Mouse (Mus musculus) brain, embryonic 14.5 days (tissue): Measurements from ENCODE around the gene Tent5c. TPM values are rescaled to one million over a fixed set of nuclear protein-coding genes. Genes with fewer than 3 reads are reported as not detected.
"Not testable (repeated sequence)": the region's sequence is repeated elsewhere in the genome, so short reads cannot be mapped to it uniquely, and the experiment has no call there.

ENCODE experiments used
- DNase-seq: peaks from one replicate; pipeline ENCODE4 v3.0.0-alpha.2; 2011; ENCODE audit warnings: low read depth
- CTCF ChIP-seq: fragments of 200-500 bp; IDR thresholded peaks from 2 replicates; pipeline ENCODE4 v1.5.1; 2012; ENCODE audit warnings: inconsistent platforms, mild to moderate bottlenecking, moderate library complexity, borderline replicate concordance; ENCODE audit not compliant: insufficient read depth, insufficient read length; ENCODE audit errors: extremely low read depth
- POLR2A ChIP-seq: fragments of 200-500 bp; IDR thresholded peaks from 2 replicates; pipeline ENCODE4 v1.6.1; 2012; ENCODE audit warnings: mild to moderate bottlenecking, inconsistent platforms, borderline replicate concordance; ENCODE audit not compliant: poor library complexity, insufficient read depth, insufficient read length, severe bottlenecking; ENCODE audit errors: extremely low read depth
- polyA plus RNA-seq: library from polyadenylated mRNA; depleted of rRNA; stranded (reverse); fragments of >200 nt; gene quantifications from 2 replicates; pipeline ENCODE4 v1.2.3, GENCODE M21; 2012; rRNA removed

Gene Tent5c
- polyA plus RNA-seq, 1 experiment, result 2.4 TPM

DNA sequence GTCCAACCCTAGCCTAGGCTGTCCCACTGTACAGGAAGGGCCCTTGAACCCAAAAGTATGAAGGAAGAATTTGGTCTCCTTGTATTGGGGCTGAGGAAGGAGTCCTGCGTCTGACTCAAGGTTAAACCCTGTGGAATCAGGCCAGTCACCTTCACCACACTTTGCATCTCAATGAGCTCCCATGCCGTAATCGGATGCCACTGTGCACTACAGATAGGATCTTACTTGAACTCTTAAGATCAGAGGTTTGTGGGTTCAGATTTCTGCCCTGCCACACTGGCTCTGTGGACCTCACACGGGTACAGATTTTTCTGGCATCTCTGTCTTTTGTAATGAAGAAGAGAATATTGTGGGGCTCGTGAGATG lies 68.5 kb downstream of the Tent5c start:
- TF ChIP-seq POLR2A, result no peak
- TF ChIP-seq CTCF, result no peak
- DNase-seq, result no peak

DNA sequence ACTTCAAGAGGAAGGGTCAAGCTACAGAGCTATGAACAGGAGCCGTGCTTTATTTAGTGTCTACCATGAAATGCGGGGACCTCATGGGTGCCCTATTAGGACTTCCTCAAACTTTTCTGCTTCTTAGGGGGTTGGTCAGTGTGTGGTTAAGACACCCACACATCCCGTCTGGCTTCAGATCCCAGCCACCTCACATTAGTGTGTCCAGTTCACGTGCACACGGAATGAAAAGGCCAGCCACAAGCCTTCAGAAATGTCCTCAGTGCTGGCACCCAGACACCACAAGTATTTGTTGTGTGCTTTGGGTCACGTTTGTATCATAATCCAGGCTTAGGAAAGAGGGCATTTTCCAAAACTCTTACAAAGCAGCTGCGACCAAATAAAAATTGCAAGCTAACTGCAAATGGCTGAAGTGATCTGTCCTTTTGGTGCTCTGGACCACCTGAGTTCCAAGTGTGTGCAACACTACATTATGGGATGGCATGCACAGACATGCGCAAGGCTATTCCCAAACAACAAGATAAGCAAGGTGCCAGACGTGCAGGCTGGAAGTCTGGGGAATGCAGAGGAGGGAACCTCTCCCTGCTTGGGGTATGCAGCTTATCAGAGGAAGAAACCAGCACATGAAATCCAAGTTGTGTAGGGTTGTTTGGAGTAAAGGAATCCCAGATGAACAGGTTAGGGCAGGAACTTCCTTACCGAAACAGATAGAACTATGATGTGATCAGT lies 69.0 kb downstream of the Tent5c start:
- TF ChIP-seq CTCF (no peak), POLR2A (no peak)
- DNase-seq, result no peak

DNA sequence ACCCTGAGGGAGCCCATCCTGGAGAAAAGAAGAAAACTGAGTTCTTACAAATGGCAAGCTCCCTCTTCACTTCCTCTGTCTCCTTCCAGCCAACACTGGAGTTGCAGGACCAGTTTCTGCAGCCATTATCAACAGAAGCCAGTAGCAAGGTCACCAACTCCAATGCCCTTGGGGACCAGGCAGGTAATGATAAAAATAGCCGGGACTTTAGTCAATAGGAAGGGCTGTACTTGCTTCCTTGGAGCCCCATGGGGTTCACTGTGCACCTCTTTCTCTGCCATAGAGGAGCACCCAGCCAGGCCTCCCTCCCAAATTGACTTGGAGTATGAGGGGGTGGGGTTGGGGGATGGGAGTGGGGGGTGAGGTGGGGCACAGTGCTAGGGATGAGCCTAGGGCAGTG lies 70.7 kb downstream of the Tent5c start:
- DNase-seq, result no peak
- TF ChIP-seq CTCF (no peak), POLR2A (no peak)

DNA sequence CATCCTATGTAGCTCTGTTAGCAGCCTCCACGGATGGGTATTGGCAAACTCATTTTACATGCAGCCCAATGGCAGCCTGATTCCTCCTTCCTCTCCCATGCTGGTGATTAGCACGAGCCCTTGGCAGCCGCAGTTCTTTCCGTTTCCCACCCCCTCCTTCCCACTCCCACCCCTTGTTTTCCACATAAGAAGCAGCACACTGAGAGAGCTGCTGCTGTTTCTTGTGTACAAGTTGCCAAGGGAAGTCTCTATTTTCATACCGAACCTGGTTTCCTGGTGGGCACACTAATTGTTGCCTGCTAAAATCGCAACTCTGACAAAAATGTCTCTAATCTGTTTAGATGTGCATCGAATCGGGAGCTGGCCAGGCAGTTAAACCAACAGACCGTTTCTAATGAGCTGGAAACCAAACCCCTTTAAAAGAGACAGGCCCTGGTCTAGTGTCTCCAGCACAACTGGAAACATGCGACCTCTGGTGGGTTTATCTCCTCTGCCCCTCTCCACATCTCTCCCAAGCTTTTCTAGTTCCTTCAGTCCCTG lies 71.3 kb downstream of the Tent5c start:
- TF ChIP-seq POLR2A, result no peak
- TF ChIP-seq CTCF, result no peak
- peak; percentile 86 for DNase-seq

DNA sequence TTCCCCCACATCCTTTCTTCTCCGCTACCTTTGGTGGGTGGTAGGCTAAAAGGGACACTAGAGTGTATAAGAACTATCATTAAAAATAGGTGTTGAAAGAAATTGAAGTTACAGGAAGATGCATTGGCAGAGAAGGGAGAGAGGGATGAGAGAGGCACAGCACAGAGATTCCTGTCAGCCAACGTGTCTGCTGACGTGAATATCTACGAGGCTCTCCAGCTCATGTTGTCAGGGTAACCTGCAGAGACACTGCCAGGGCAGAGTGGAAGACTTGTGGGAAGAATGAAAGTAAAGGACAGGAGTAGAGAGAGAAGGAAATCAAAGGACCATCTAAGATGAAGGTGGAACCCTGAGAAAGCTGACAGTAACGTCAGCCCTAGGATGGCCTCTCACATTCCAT lies 73.5 kb downstream of the Tent5c start:
- TF ChIP-seq POLR2A (no peak), CTCF (no peak)
- DNase-seq, result no peak

DNA sequence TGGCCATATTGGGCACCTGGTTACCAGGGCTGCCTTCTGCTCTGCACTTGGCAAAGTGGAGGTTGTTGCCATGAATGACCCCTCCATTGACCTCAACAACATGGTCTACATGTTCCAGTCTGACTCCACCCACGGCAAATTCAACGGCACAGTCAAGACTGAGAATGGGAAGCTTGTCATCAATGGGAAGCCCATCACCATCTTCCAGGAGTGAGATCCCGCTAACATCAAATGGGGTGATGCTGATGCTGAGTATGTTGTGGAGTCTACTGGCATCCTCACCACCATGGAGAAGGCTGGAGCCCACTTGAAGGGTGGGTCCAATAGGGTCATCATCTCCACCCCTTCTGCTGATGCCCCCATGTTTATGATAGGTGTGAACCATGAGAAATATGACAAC lies 75.5 kb downstream of the Tent5c start:
- DNase-seq, result not testable (repeated sequence)

DNA sequence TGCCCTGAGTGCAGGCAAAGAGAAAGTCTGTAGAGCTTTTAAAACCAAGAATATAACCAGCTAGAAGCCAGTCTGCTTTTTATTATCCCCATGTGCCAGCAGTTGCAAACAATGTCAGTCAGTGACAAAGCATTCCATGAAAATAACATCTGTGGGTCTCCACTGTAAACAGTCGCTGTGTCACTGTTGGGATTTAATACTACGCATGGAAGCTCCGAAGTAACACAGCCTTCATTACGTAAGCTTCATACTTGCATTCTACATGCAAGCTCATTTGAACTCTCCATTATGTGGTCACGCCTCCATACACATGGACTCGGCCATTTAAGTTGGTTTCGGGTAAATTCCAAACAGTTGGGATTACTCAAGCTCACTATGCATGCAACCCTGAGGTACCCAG lies 77.2 kb downstream of the Tent5c start:
- no peak for DNase-seq
- TF ChIP-seq POLR2A (no peak), CTCF (no peak)

DNA sequence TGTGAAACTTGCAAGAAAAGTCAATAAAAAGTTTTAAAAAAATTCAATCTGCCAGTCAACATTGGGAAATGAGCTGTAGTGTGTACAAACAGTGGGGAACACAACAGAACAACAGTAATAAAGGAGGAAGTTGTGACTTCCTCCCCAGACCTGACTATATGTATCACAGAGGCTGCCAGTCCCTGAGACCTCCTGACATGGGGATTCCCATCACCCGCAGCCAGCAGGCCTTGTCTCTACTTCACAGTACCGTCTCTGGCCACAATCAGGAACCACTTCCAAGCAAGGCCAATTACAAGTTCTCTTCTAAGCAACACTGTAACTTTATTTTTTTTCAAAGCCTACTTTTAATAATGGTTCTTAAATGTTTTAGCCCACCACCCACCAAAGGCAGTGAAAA lies 79.8 kb downstream of the Tent5c start:
- TF ChIP-seq POLR2A (no peak), CTCF (no peak)
- DNase-seq, result no peak

DNA sequence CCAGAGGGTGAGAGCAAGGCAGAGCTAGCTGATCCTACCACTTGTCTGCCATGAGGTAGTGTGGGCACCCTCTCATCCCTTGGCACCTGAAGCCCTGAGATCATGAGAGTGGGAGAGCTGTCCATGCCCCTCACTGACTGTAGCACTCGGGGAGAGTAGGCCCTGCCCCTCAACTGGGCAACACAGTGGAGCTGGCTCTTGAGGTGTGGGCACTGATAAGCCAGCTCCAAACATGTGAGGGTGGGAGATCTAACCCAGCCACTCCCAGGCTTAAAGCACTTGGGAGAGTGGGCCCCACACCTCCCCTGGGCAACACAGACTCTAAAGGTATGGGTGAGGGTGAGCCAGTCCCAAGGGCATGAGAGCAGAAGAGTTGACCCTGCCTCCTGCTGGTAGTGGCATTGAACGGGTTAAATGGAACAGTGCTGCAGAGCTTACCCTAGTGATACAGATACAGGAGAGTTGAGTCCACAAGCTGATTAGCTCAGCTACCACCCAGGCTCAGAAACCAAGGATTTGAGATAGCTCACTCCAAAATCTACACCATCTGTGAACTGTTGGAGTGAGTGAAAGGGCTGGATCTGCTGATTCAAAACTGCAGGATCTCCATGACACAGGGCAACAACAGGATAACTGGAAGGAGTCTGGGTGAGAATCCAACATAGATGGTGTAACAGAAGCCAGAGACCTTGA lies 80.6 kb downstream of the Tent5c start:
- DNase-seq, result no peak
- TF ChIP-seq CTCF (no peak), POLR2A (no peak)

DNA sequence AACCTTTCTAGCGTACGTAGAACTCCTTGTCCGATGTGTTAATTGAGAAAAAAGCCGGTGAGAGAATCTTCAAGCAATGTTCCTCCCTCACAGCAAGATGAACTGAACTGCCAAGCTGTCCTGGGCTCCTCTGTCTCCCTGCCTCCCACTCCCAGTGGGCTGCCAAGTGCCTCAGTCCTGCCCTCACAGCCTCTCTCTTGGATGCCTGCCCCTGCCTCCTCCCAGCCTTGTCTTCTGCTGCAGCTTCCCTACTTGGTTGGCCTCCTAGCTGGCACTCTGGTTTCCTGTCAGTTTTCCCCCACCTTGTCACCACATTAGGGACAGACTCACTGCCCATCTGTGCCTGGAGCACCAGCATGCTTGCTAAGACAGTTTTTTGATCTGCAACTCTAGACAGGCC lies 86.5 kb downstream of the Tent5c start:
- TF ChIP-seq CTCF, result no peak
- TF ChIP-seq POLR2A, result no peak
- DNase-seq, result no peak

Other genes with a start within 250 kb of the Tent5c start
- gene Man1a2, start 196.2 kb upstream of the Tent5c start, polyA plus RNA-seq, result 13.5 and 20.1 TPM in 2 replicates